Mouse (Mus musculus) kidney, embryonic 16.5 days (tissue): Measurements from ENCODE around the gene Kat2a. TPM values are rescaled to one million over a fixed set of nuclear protein-coding genes. Genes with fewer than 3 reads are reported as not detected.

ENCODE experiments used
- ATAC-seq: fragments of 200-750 bp; cut with Nextera tagmentation; 2 replicates; pipeline ENCODE4 v1.8.0; 2017; ENCODE audit warnings: moderate TSS enrichment; ENCODE audit not compliant: low FRiP score, low TSS enrichment
- H3K27ac ChIP-seq: fragments of 300-500 bp; sonication (generic); 2 replicates; pipeline ENCODE4 v1.5.1; 2014; ENCODE audit warnings: low read length
- H3K27me3 ChIP-seq: fragments of 300-500 bp; sonication (generic); 2 replicates; pipeline ENCODE4 v1.6.1; 2014; ENCODE audit warnings: low read length, control low read depth, mixed read lengths; ENCODE audit not compliant: insufficient read depth
- H3K36me3 ChIP-seq: fragments of 300-500 bp; sonication (generic); 2 replicates; pipeline ENCODE4 v1.6.1; 2014; ENCODE audit warnings: low read length, control low read depth, mixed read lengths; ENCODE audit not compliant: insufficient read depth
- H3K4me1 ChIP-seq: fragments of 300-500 bp; sonication (generic); 2 replicates; pipeline ENCODE4 v1.6.1; 2014; ENCODE audit warnings: low read length, control low read depth, mixed read lengths; ENCODE audit not compliant: insufficient read depth
- H3K4me2 ChIP-seq: fragments of 300-500 bp; sonication (generic); replicated peaks from 2 replicates; pipeline ENCODE4 v1.6.1; 2014; ENCODE audit warnings: low read depth, low read length
- H3K4me3 ChIP-seq: fragments of 300-500 bp; sonication (generic); 2 replicates; pipeline ENCODE4 v1.5.1; 2014; ENCODE audit warnings: mild to moderate bottlenecking, low read length
- H3K9ac ChIP-seq: fragments of 300-500 bp; sonication (generic); replicated peaks from 2 replicates; pipeline ENCODE4 v1.6.1; 2014; ENCODE audit warnings: low read length
- H3K9me3 ChIP-seq: fragments of 300-500 bp; sonication (generic); 2 replicates; pipeline ENCODE4 v1.6.1; 2016; ENCODE audit warnings: low read length, control low read depth
- WGBS: fragments of 180-500 bp; shearing (Covaris S2); extraction: QIAGEN DNeasy Blood & Tissue Kit; methylation state at CpG from one replicate; pipeline ENCODE4 v1.1.7; 2014; 5-methylcytosine and 5-hydroxymethylcytosine counted together
- polyA plus RNA-seq: library from polyadenylated mRNA; unstranded; fragments of >200 nt; fragmentation: Nextera tagmentation; extraction: Ambion mirVana; gene quantifications from 2 replicates; pipeline ENCODE4 v1.2.1, GENCODE M21; 2015

The Kat2a gene
- polyA plus RNA-seq, 1 experiment from 2014 or later: 62.4 TPM

- no peak overlapping the region for H3K4me2 ChIP-seq
- H3K9ac ChIP-seq: no peak overlapping the region
- H3K36me3 ChIP-seq: no peaks in the 10 kb centered on the region
- ATAC-seq: no peak
- 84% methylated on average over 3 of the region's 3 CpGs for WGBS
- H3K27me3 ChIP-seq: no peaks in the 10 kb centered on the region
- H3K4me3 ChIP-seq: no peak overlapping the region
- H3K9me3 ChIP-seq: no peaks in the 10 kb centered on the region
- no peak overlapping the region for H3K27ac ChIP-seq
- no peaks in the 10 kb centered on the region for H3K4me1 ChIP-seq
Observed at GRCm38 (mm10) chr11:100685371-100685770, 26.9 kb downstream of the Kat2a start.

- ATAC-seq: no peak
- Histone ChIP-seq H3K36me3 (no peaks in the 10 kb centered on the region), H3K4me3 (no peak overlapping the region), H3K9me3 (no peaks in the 10 kb centered on the region), H3K4me1 (no peaks in the 10 kb centered on the region), H3K27me3 (no peaks in the 10 kb centered on the region), H3K4me2 (no peak overlapping the region), H3K9ac (no peak overlapping the region), H3K27ac (no peak overlapping the region)
- WGBS: 39% methylated on average over 2 of the region's 2 CpGs
Observed at GRCm38 (mm10) chr11:100684084-100684483, 28.2 kb downstream of the Kat2a start.

- Histone ChIP-seq H3K4me1 (no peaks in the 10 kb centered on the region), H3K36me3 (no peaks in the 10 kb centered on the region), H3K9ac (no peak overlapping the region), H3K4me3 (no peak overlapping the region), H3K27me3 (no peaks in the 10 kb centered on the region), H3K4me2 (no peak overlapping the region), H3K27ac (no peak overlapping the region), H3K9me3 (no peaks in the 10 kb centered on the region)
- no peak for ATAC-seq
- 74% methylated on average over 5 of the region's 5 CpGs for WGBS
Observed at GRCm38 (mm10) chr11:100682526-100682925, 29.7 kb downstream of the Kat2a start.

GRCm38 (mm10) chr11:100681826-100682225 lies 30.4 kb downstream of the Kat2a start:
- H3K36me3 ChIP-seq: no peaks in the 10 kb centered on the region
- WGBS: 73% methylated on average over 5 of the region's 5 CpGs
- H3K27ac ChIP-seq: no peak overlapping the region
- no peak overlapping the region for H3K4me2 ChIP-seq
- no peaks in the 10 kb centered on the region for H3K9me3 ChIP-seq
- ATAC-seq: no peak
- H3K4me3 ChIP-seq: no peak overlapping the region
- H3K9ac ChIP-seq: no peak overlapping the region
- no peaks in the 10 kb centered on the region for H3K27me3 ChIP-seq
- no peaks in the 10 kb centered on the region for H3K4me1 ChIP-seq

GRCm38 (mm10) chr11:100677810-100678209 lies 34.5 kb downstream of the Kat2a start:
- Histone ChIP-seq H3K27ac (no peak overlapping the region), H3K9me3 (no peaks in the 10 kb centered on the region), H3K27me3 (0 out of 2 replicates have a peak, but pooled peaks cover 2% of the 10 kb centered on the region), H3K9ac (no peak overlapping the region), H3K4me1 (peaks cover 6% of the 10 kb centered on the region; the same call in 1 of the 2 replicates), H3K4me3 (no peak overlapping the region), H3K4me2 (no peak overlapping the region), H3K36me3 (no peaks in the 10 kb centered on the region)
- ATAC-seq: no peak
- 62% methylated on average over 7 of the region's 7 CpGs for WGBS

- Histone ChIP-seq H3K36me3 (no peaks in the 10 kb centered on the region), H3K9me3 (peaks cover 4% of the 10 kb centered on the region; the same call in 1 of the 2 replicates), H3K9ac (peak overlapping the region; percentile 50), H3K4me2 (peak overlapping the region; percentile 42), H3K27me3 (0 out of 2 replicates have a peak, but pooled peaks cover 2% of the 10 kb centered on the region), H3K27ac (no peak overlapping the region), H3K4me3 (no peak overlapping the region), H3K4me1 (peaks cover 6% of the 10 kb centered on the region; the same call in 1 of the 2 replicates)
- WGBS: 4% methylated on average over 23 of the region's 23 CpGs
- ATAC-seq: no peak; the same call in 1 of the 2 replicates
Observed at GRCm38 (mm10) chr11:100673169-100673568, 39.1 kb downstream of the Kat2a start.

GRCm38 (mm10) chr11:100671956-100672355 lies 40.3 kb downstream of the Kat2a start:
- Histone ChIP-seq H3K27me3 (0 out of 2 replicates have a peak, but pooled peaks cover 2% of the 10 kb centered on the region), H3K4me1 (peaks cover 6% of the 10 kb centered on the region; the same call in 1 of the 2 replicates), H3K9ac (no peak overlapping the region), H3K9me3 (peaks cover 4% of the 10 kb centered on the region; the same call in 1 of the 2 replicates), H3K4me3 (no peak overlapping the region), H3K27ac (no peak overlapping the region), H3K4me2 (no peak overlapping the region), H3K36me3 (no peaks in the 10 kb centered on the region)
- 71% methylated on average over 2 of the region's 2 CpGs for WGBS
- no peak for ATAC-seq

GRCm38 (mm10) chr11:100671049-100671448 lies 41.2 kb downstream of the Kat2a start:
- no peak overlapping the region for H3K27ac ChIP-seq
- H3K9me3 ChIP-seq: peaks cover 4% of the 10 kb centered on the region; the same call in 1 of the 2 replicates
- 0 out of 2 replicates have a peak, but pooled peaks cover 2% of the 10 kb centered on the region for H3K27me3 ChIP-seq
- no peak overlapping the region for H3K9ac ChIP-seq
- H3K4me1 ChIP-seq: peaks cover 6% of the 10 kb centered on the region; the same call in 1 of the 2 replicates
- no peak overlapping the region for H3K4me3 ChIP-seq
- no peaks in the 10 kb centered on the region for H3K36me3 ChIP-seq
- no peak overlapping the region for H3K4me2 ChIP-seq
- no peak for ATAC-seq
- 60% methylated on average over 1 of the region's 1 CpGs for WGBS

GRCm38 (mm10) chr11:100659806-100660205 lies 52.5 kb downstream of the Kat2a start:
- 31% methylated on average over 10 of the region's 10 CpGs for WGBS

GRCm38 (mm10) chr11:100656458-100656857 lies 55.8 kb downstream of the Kat2a start:
- H3K27me3 ChIP-seq: peaks cover 2% of the 10 kb centered on the region
- no peak overlapping the region for H3K27ac ChIP-seq
- no peak overlapping the region for H3K4me3 ChIP-seq
- peaks cover 21% of the 10 kb centered on the region; the same call in 1 of the 2 replicates for H3K4me1 ChIP-seq
- 0 out of 2 replicates have a peak overlapping the region, but pooled peaks have one; percentile 8 for H3K9ac ChIP-seq
- 14% methylated on average over 6 of the region's 6 CpGs for WGBS
- peak; percentile 58; the same call in 1 of the 2 replicates for ATAC-seq
- no peaks in the 10 kb centered on the region for H3K36me3 ChIP-seq
- no peaks in the 10 kb centered on the region for H3K9me3 ChIP-seq
- H3K4me2 ChIP-seq: no peak overlapping the region

More at GRCm38 (mm10) chr11:100659806-100660205, 52.5 kb downstream of the Kat2a start:
- H3K27ac ChIP-seq: no peak overlapping the region
- H3K4me3 ChIP-seq: no peak overlapping the region
- no peak overlapping the region for H3K9ac ChIP-seq
- no peaks in the 10 kb centered on the region for H3K9me3 ChIP-seq
- no peaks in the 10 kb centered on the region for H3K36me3 ChIP-seq
- ATAC-seq: no peak
- peaks cover 11% of the 10 kb centered on the region; the same call in 1 of the 2 replicates for H3K4me1 ChIP-seq
- H3K4me2 ChIP-seq: no peak overlapping the region
- H3K27me3 ChIP-seq: no peaks in the 10 kb centered on the region
